Comparison of ENCODE assay signal across 8 mouse cellular contexts in genomic region chr4:131872672-131873292, GRCm38 (mm10). TPM values are rescaled to one million over a fixed set of nuclear protein-coding genes. Genes with fewer than 3 reads are reported as not detected.
DNase-seq lines count a peak whose midpoint lies in the region; ATAC-seq and TF ChIP-seq lines count a peak whose summit lies in the region.

No protein-coding gene starts in this region.

- peak overlapping the region; percentile 93 for H3K9ac ChIP-seq in CH12.LX (ENCODE audit: insufficient read depth, low read depth)
- peak overlapping the region; percentile 72 for H3K9ac ChIP-seq in embryonic facial prominence, embryonic 15.5 days
- peak overlapping the region; percentile 84 for H3K9ac ChIP-seq in limb, embryonic 13.5 days

- H3K27me3 ChIP-seq in heart, embryonic 10.5 days (ENCODE audit: insufficient read depth, poor library complexity, severe bottlenecking) = no peaks in the 10 kb centered on the region
- no peaks in the 10 kb centered on the region for H3K27me3 ChIP-seq in CH12.LX (replicated peaks)
- no peaks in the 10 kb centered on the region for H3K27me3 ChIP-seq in embryonic facial prominence, embryonic 15.5 days
- no peaks in the 10 kb centered on the region for H3K27me3 ChIP-seq in limb, embryonic 13.5 days

- intact Hi-C loops in heart, postnatal 36 days (cut with DNase I) = loop anchor here (5.0 kb wide), 1 partner anchor 40 kb away; no protein-coding TSS in a partner anchor

- in situ Hi-C loops in CH12.LX (cut with MboI; ENCODE audit: low pct_ligation_motif_present, low pct_unique_long_range_greater_than_20kb, low sequenced_read_pairs) = no loop called here

- ATAC-seq in embryonic facial prominence, embryonic 15.5 days (ENCODE audit: insufficient number of reproducible peaks, low FRiP score, low TSS enrichment, low read depth) = no peak
- ATAC-seq in limb, embryonic 13.5 days (ENCODE audit: low FRiP score, low read depth) = peak; percentile 33; the same call in 1 of the 2 replicates

- H3K9me3 ChIP-seq in heart, embryonic 10.5 days = no peaks in the 10 kb centered on the region
- no peaks in the 10 kb centered on the region for H3K9me3 ChIP-seq in CH12.LX (replicated peaks; ENCODE audit: low read length)
- H3K9me3 ChIP-seq in embryonic facial prominence, embryonic 15.5 days (replicated peaks) = no peaks in the 10 kb centered on the region
- no peaks in the 10 kb centered on the region for H3K9me3 ChIP-seq in limb, embryonic 13.5 days

- no peak for DNase-seq in heart, embryonic 10.5 days (ENCODE audit: low spot score)
- DNase-seq in heart, postnatal 36 days = no peak
- DNase-seq in CH12.LX (ENCODE audit: extremely low read depth) = no peak
- DNase-seq in testis, postnatal 10 days (ENCODE audit: low spot score) = no peak
- DNase-seq in layer of hippocampus, adult 11-12 months (ENCODE audit: low spot score) = no peak

- 9% methylated on average over 11 of the region's 11 CpGs for WGBS in heart, embryonic 10.5 days
- WGBS in embryonic facial prominence, embryonic 15.5 days = 6% methylated on average over 11 of the region's 11 CpGs
- WGBS in limb, embryonic 13.5 days = 12% methylated on average over 11 of the region's 11 CpGs
- WGBS in olfactory bulb, adult 2 months = 3% methylated on average over 11 of the region's 11 CpGs

- H3K4me2 ChIP-seq in CH12.LX (ENCODE audit: insufficient read depth, low read depth, poor library complexity, severe bottlenecking) = peak overlapping the region; percentile 80
- H3K4me2 ChIP-seq in embryonic facial prominence, embryonic 15.5 days (replicated peaks) = peak overlapping the region; percentile 53
- peak overlapping the region; percentile 69 for H3K4me2 ChIP-seq in limb, embryonic 13.5 days (replicated peaks)

- peak overlapping the region; percentile 100 for H3K27ac ChIP-seq in heart, embryonic 10.5 days
- peak overlapping the region; percentile 10; the same call in 1 of the 2 replicates for H3K27ac ChIP-seq in CH12.LX (ENCODE audit: insufficient read depth, low read depth)
- H3K27ac ChIP-seq in embryonic facial prominence, embryonic 15.5 days (replicated peaks) = peak overlapping the region; percentile 94
- H3K27ac ChIP-seq in limb, embryonic 13.5 days = peak overlapping the region; percentile 84
- H3K27ac ChIP-seq in olfactory bulb, adult 2 months (ENCODE audit: insufficient read depth, low read depth, low read length) = 0 out of 2 replicates have a peak overlapping the region, but pooled peaks have one; percentile 37

- H3K79me2 ChIP-seq in CH12.LX (replicated peaks; ENCODE audit: control insufficient read depth, extremely low read depth, insufficient read depth, poor library complexity, severe bottlenecking) = peaks cover 35% of the 10 kb centered on the region

- TF ChIP-seq EP300 in CH12.LX (IDR thresholded peaks at IDR 0.05; ENCODE audit: low read length) = no peak

- dilution Hi-C loops in CH12.LX (cut with MboI; ENCODE audit: extremely low pct_ligation_motif_present, extremely low pct_unique_long_range_greater_than_20kb, low sequenced_read_pairs) = no loop called here

- H3K4me1 ChIP-seq in heart, embryonic 10.5 days = peaks cover 39% of the 10 kb centered on the region
- peaks cover 0 to 25% of the 10 kb centered on the region in 2 experiments; a peak in 3 of 4 replicates for H3K4me1 ChIP-seq in CH12.LX (ENCODE audit: control insufficient read depth in 1 of 2, insufficient read depth in 2 of 2)
- peaks cover 30% of the 10 kb centered on the region for H3K4me1 ChIP-seq in embryonic facial prominence, embryonic 15.5 days
- peaks cover 36% of the 10 kb centered on the region for H3K4me1 ChIP-seq in limb, embryonic 13.5 days
- no peaks in the 10 kb centered on the region for H3K4me1 ChIP-seq in olfactory bulb, adult 2 months (ENCODE audit: control insufficient read depth, insufficient read depth, low read length)

- no peak for TF ChIP-seq RAD21 in CH12.LX (IDR thresholded peaks at IDR 0.05; ENCODE audit: low read depth, low read length)

- peaks cover 9% of the 10 kb centered on the region; the same call in 1 of the 2 replicates for H3K36me3 ChIP-seq in heart, embryonic 10.5 days
- peaks cover 2 to 43% of the 10 kb centered on the region in 2 experiments for H3K36me3 ChIP-seq in CH12.LX (replicated peaks in 1 of 2; ENCODE audit: control insufficient read depth in 1 of 2, insufficient read depth in 1 of 2, low read length in 1 of 2)
- H3K36me3 ChIP-seq in embryonic facial prominence, embryonic 15.5 days = peaks cover 6% of the 10 kb centered on the region; the same call in 1 of the 2 replicates
- H3K36me3 ChIP-seq in limb, embryonic 13.5 days = peaks cover 3% of the 10 kb centered on the region; the same call in 1 of the 2 replicates

- TF ChIP-seq POLR2A in CH12.LX (IDR thresholded peaks at IDR 0.05; ENCODE audit: low read depth, low read length) = no peak
- no peak for TF ChIP-seq POLR2A in olfactory bulb, adult 2 months (IDR thresholded peaks at IDR 0.05; ENCODE audit: insufficient read depth, low read depth, low read length)

- H3K4me3 ChIP-seq in heart, embryonic 10.5 days = peak overlapping the region; percentile 94
- H3K4me3 ChIP-seq in CH12.LX (replicated peaks in 1 of 3; ENCODE audit: low read depth in 2 of 3, low read length in 2 of 3, poor library complexity in 1 of 3) = peak overlapping the region; percentile 63 to 95 (median 89)
- H3K4me3 ChIP-seq in embryonic facial prominence, embryonic 15.5 days (replicated peaks) = peak overlapping the region; percentile 99
- H3K4me3 ChIP-seq in limb, embryonic 13.5 days = peak overlapping the region; percentile 97
- H3K4me3 ChIP-seq in olfactory bulb, adult 2 months (ENCODE audit: insufficient read depth, low read depth, low read length) = peak overlapping the region; percentile 38

- no peak for TF ChIP-seq CTCF in CH12.LX (conservative IDR thresholded peaks at IDR 0.05 in 1 of 2, IDR thresholded peaks at IDR 0.05 in 1 of 2; ENCODE audit: low read depth in 2 of 2, low read length in 2 of 2)
- no peak for TF ChIP-seq CTCF in olfactory bulb, adult 2 months (IDR thresholded peaks at IDR 0.05; ENCODE audit: insufficient read depth, low read depth, low read length)

TF ChIP-seq in CH12.LX, 34 proteins besides CTCF, POLR2A, EP300 and RAD21:
- no peak; the same call in 1 of the 2 replicates for TF ChIP-seq MAX (IDR thresholded peaks at IDR 0.05; ENCODE audit: low read length)
- peak; percentile 81 for TF ChIP-seq MYC (IDR thresholded peaks at IDR 0.05; ENCODE audit: low read depth, low read length)

RNA-seq across cellular contexts. Expression of gene Srsf4, which starts 0.6 kb away (rescaled TPM):
- 81.0 and 96.1 TPM in 2 replicates for polyA plus RNA-seq in heart, embryonic 10.5 days (2016; fragmentation: Nextera tagmentation; extraction: Ambion mirVana)
- 10 to 100 TPM; 33.5 to 35.3 TPM for total RNA-seq in heart, postnatal 36 days (2021)
- total RNA-seq in CH12.LX (2012; rRNA removed) (47.2 and 54.4 TPM in 2 replicates), CH12.LX (2014; rRNA removed) (13.7 and 14.5 TPM in 2 replicates)
- polyA plus RNA-seq in CH12.LX (2012; ENCODE audit: insufficient read length, low read depth) = 101 and 105 TPM in 2 replicates
- 101 and 103 TPM in 2 replicates for polyA plus RNA-seq in embryonic facial prominence, embryonic 15.5 days (2015; fragmentation: Nextera tagmentation; extraction: Ambion mirVana)
- polyA plus RNA-seq in limb, embryonic 13.5 days (2015; fragmentation: Nextera tagmentation; extraction: Ambion mirVana) = 123 and 129 TPM in 2 replicates
- polyA plus RNA-seq in olfactory bulb, adult 2 months (2012; ENCODE audit: insufficient read depth, insufficient read length, low replicate concordance, missing spikeins) = not detected in 2 replicates

RNA-seq across cellular contexts. Expression of gene Mecr, which starts 29.5 kb away (rescaled TPM):
- polyA plus RNA-seq in heart, embryonic 10.5 days (2016; fragmentation: Nextera tagmentation; extraction: Ambion mirVana) = 45.9 and 52.5 TPM in 2 replicates
- total RNA-seq in heart, postnatal 36 days (2021) = 10 to 100 TPM; 28.2 TPM
- total RNA-seq in CH12.LX (2012; rRNA removed) (42.8 and 43.0 TPM in 2 replicates), CH12.LX (2014; rRNA removed) (54.6 and 56.4 TPM in 2 replicates)
- 77.1 and 77.3 TPM in 2 replicates for polyA plus RNA-seq in CH12.LX (2012; ENCODE audit: insufficient read length, low read depth)
- 41.9 and 49.7 TPM in 2 replicates for polyA plus RNA-seq in embryonic facial prominence, embryonic 15.5 days (2015; fragmentation: Nextera tagmentation; extraction: Ambion mirVana)
- 40.5 and 44.1 TPM in 2 replicates for polyA plus RNA-seq in limb, embryonic 13.5 days (2015; fragmentation: Nextera tagmentation; extraction: Ambion mirVana)
- polyA plus RNA-seq in olfactory bulb, adult 2 months (2012; ENCODE audit: insufficient read depth, insufficient read length, low replicate concordance, missing spikeins) = not detected in 2 replicates

RNA-seq across cellular contexts. Expression of gene Ptpru, which starts 34.7 kb away (rescaled TPM):
- polyA plus RNA-seq in heart, embryonic 10.5 days (2016; fragmentation: Nextera tagmentation; extraction: Ambion mirVana) = 1.9 and 7.6 TPM in 2 replicates
- total RNA-seq in heart, postnatal 36 days (2021) = 1 to 10 TPM; 4.3 to 5.9 TPM
- total RNA-seq in CH12.LX (2012; rRNA removed) = 0.08 and 0.38 TPM in 2 replicates
- total RNA-seq in CH12.LX (2014; rRNA removed) = not detected in 2 replicates
- polyA plus RNA-seq in CH12.LX (2012; ENCODE audit: insufficient read length, low read depth) = not detected in 2 replicates
- 26.7 and 27.4 TPM in 2 replicates for polyA plus RNA-seq in embryonic facial prominence, embryonic 15.5 days (2015; fragmentation: Nextera tagmentation; extraction: Ambion mirVana)
- 14.6 and 20.0 TPM in 2 replicates for polyA plus RNA-seq in limb, embryonic 13.5 days (2015; fragmentation: Nextera tagmentation; extraction: Ambion mirVana)
- polyA plus RNA-seq in olfactory bulb, adult 2 months (2012; ENCODE audit: insufficient read depth, insufficient read length, low replicate concordance, missing spikeins) = not detected in 2 replicates

RNA-seq across cellular contexts. Expression of gene Tmem200b, which starts 48.8 kb away (rescaled TPM):
- polyA plus RNA-seq in heart, embryonic 10.5 days (2016; fragmentation: Nextera tagmentation; extraction: Ambion mirVana) = 2.1 and 3.5 TPM in 2 replicates
- 1 to 10 TPM; 6.5 to 8.6 TPM for total RNA-seq in heart, postnatal 36 days (2021)
- not detected in 2 replicates for total RNA-seq in CH12.LX (2012; rRNA removed)
- not detected in 2 replicates for total RNA-seq in CH12.LX (2014; rRNA removed)
- not detected in 2 replicates for polyA plus RNA-seq in CH12.LX (2012; ENCODE audit: insufficient read length, low read depth)
- polyA plus RNA-seq in embryonic facial prominence, embryonic 15.5 days (2015; fragmentation: Nextera tagmentation; extraction: Ambion mirVana) = 6.0 and 6.7 TPM in 2 replicates
- polyA plus RNA-seq in limb, embryonic 13.5 days (2015; fragmentation: Nextera tagmentation; extraction: Ambion mirVana) = 2.5 and 2.6 TPM in 2 replicates
- not detected in 2 replicates for polyA plus RNA-seq in olfactory bulb, adult 2 months (2012; ENCODE audit: insufficient read depth, insufficient read length, low replicate concordance, missing spikeins)

Comparison
In these comparisons a context has a peak if more than half of its experiments do, and no peak if none do; other contexts are left out.
1. H3K27ac ChIP-seq: peak in every context shown above with its lines; median percentile 100 in heart, embryonic 10.5 days; 94 in embryonic facial prominence, embryonic 15.5 days; 84 in limb, embryonic 13.5 days; 37 in olfactory bulb, adult 2 months; 10 in CH12.LX.
2. H3K4me3 ChIP-seq: peak in every context shown above with its lines; median percentile 99 in embryonic facial prominence, embryonic 15.5 days; 97 in limb, embryonic 13.5 days; 94 in heart, embryonic 10.5 days; 89 in CH12.LX; 38 in olfactory bulb, adult 2 months.
3. RNA of gene Mecr, which starts 29.5 kb away (polyA plus RNA-seq): 77.1 to 77.3 TPM in CH12.LX, 45.9 to 52.5 TPM in heart, embryonic 10.5 days, 41.9 to 49.7 TPM in embryonic facial prominence, embryonic 15.5 days and 40.5 to 44.1 TPM in limb, embryonic 13.5 days; not detected in olfactory bulb, adult 2 months; every median in the first group is over 10 times any median in the second.
4. Peak in every context shown above with its lines, with median percentiles within 50 percentile points of each other: H3K4me2 ChIP-seq and H3K9ac ChIP-seq.